9 mouse cellular contexts compared by ENCODE assay signal in genomic region chr17:35584330-35584937, GRCm38 (mm10). TPM values are rescaled to one million over a fixed set of nuclear protein-coding genes. Genes with fewer than 3 reads are reported as not detected.
A peak's percentile ranks its signal among the peaks of the same experiment; 100 is the strongest.
DNase-seq lines count a peak whose midpoint lies in the region; ATAC-seq and TF ChIP-seq lines count a peak whose summit lies in the region.
"Had no signal": no experiment of that assay in that cellular context is flagged by ENCODE, and none has a peak within 500 bp of the region (broad histone marks: within the 10 kb centered on the region; RNA-seq: fewer than 3 reads in every experiment).

No protein-coding gene starts in this region.

- H3K36me3 ChIP-seq in heart, embryonic 10.5 days: no peaks in the 10 kb centered on the region
- H3K36me3 ChIP-seq in kidney, embryonic 14.5 days (ENCODE audit: control insufficient read depth, insufficient read depth, low read length): no peaks in the 10 kb centered on the region
- H3K36me3 ChIP-seq in limb, embryonic 14.5 days (ENCODE audit: control insufficient read depth, insufficient read depth, low read length): no peaks in the 10 kb centered on the region
- H3K36me3 ChIP-seq in neural tube, embryonic 12.5 days: no peaks in the 10 kb centered on the region
- no peaks in the 10 kb centered on the region for H3K36me3 ChIP-seq in testis, adult 2 months (ENCODE audit: control insufficient read depth, insufficient read depth, low read length)

- WGBS in heart, embryonic 10.5 days: 18% methylated on average over 16 of the region's 16 CpGs
- WGBS in kidney, embryonic 14.5 days: 18% methylated on average over 16 of the region's 16 CpGs
- WGBS in limb, embryonic 14.5 days: 12% methylated on average over 14 of the region's 16 CpGs
- 17% methylated on average over 16 of the region's 16 CpGs for WGBS in neural tube, embryonic 12.5 days

- TF ChIP-seq CTCF in bone marrow macrophage, adult 2 months (IDR thresholded peaks at IDR 0.05; ENCODE audit: low read depth, low read length): peak; percentile 47; the same call in 1 of the 2 replicates
- peak; percentile 82 for TF ChIP-seq CTCF in embryonic fibroblast, embryonic 13.5 days (IDR thresholded peaks at IDR 0.05; ENCODE audit: borderline replicate concordance, insufficient read depth, low read length)
- peak; percentile 87; the same call in 1 of the 2 replicates for TF ChIP-seq CTCF in testis, adult 2 months (IDR thresholded peaks at IDR 0.05; ENCODE audit: control insufficient read depth, insufficient read depth, insufficient replicate concordance, low read depth, low read length)

- H3K9me3 ChIP-seq in heart, embryonic 10.5 days: no peaks in the 10 kb centered on the region
- H3K9me3 ChIP-seq in kidney, embryonic 14.5 days (ENCODE audit: control insufficient read depth, low read length): no peaks in the 10 kb centered on the region
- H3K9me3 ChIP-seq in limb, embryonic 14.5 days (ENCODE audit: control insufficient read depth, low read length): no peaks in the 10 kb centered on the region
- no peaks in the 10 kb centered on the region for H3K9me3 ChIP-seq in neural tube, embryonic 12.5 days

- H3K9ac ChIP-seq in kidney, embryonic 14.5 days (ENCODE audit: low read depth, low read length): no peak overlapping the region
- no peak overlapping the region for H3K9ac ChIP-seq in limb, embryonic 14.5 days (ENCODE audit: low read depth, low read length, severe bottlenecking)
- no peak overlapping the region for H3K9ac ChIP-seq in neural tube, embryonic 12.5 days

- ATAC-seq in kidney, embryonic 14.5 days (ENCODE audit: low FRiP score, low TSS enrichment): peak; percentile 59
- ATAC-seq in limb, embryonic 14.5 days (ENCODE audit: low FRiP score, low read depth): peak; percentile 60; the same call in 1 of the 2 replicates
- ATAC-seq in neural tube, embryonic 12.5 days (ENCODE audit: low FRiP score, low read depth): peak; percentile 50; the same call in 1 of the 2 replicates

- peaks cover 5% of the 10 kb centered on the region; the same call in 1 of the 2 replicates for H3K27me3 ChIP-seq in heart, embryonic 10.5 days (ENCODE audit: insufficient read depth, poor library complexity, severe bottlenecking)
- no peaks in the 10 kb centered on the region for H3K27me3 ChIP-seq in kidney, embryonic 14.5 days (ENCODE audit: control insufficient read depth, insufficient read depth, low read length)
- no peaks in the 10 kb centered on the region for H3K27me3 ChIP-seq in limb, embryonic 14.5 days (ENCODE audit: control insufficient read depth, insufficient read depth, low read length)
- H3K27me3 ChIP-seq in neural tube, embryonic 12.5 days (replicated peaks): no peaks in the 10 kb centered on the region
- H3K27me3 ChIP-seq in testis, adult 2 months (ENCODE audit: control insufficient read depth, insufficient read depth, low read length): no peaks in the 10 kb centered on the region

- no peak overlapping the region for H3K4me3 ChIP-seq in bone marrow macrophage, adult 2 months (ENCODE audit: insufficient read depth, low read length)
- H3K4me3 ChIP-seq in embryonic fibroblast, embryonic 13.5 days (ENCODE audit: insufficient read depth, low read length): no peak overlapping the region
- H3K4me3 ChIP-seq in heart, embryonic 10.5 days: 0 out of 2 replicates have a peak overlapping the region, but pooled peaks have one; percentile 31
- no peak overlapping the region for H3K4me3 ChIP-seq in kidney, embryonic 14.5 days (ENCODE audit: low read length)
- H3K4me3 ChIP-seq in limb, embryonic 14.5 days (replicated peaks; ENCODE audit: low read length): no peak overlapping the region
- H3K4me3 ChIP-seq in neural tube, embryonic 12.5 days: no peak overlapping the region
- no peak overlapping the region for H3K4me3 ChIP-seq in testis, adult 2 months (ENCODE audit: control insufficient read depth, low read depth, low read length)

- no peaks in the 10 kb centered on the region for H3K4me1 ChIP-seq in bone marrow macrophage, adult 2 months (ENCODE audit: control insufficient read depth, insufficient read depth, low read length)
- H3K4me1 ChIP-seq in embryonic fibroblast, embryonic 13.5 days (ENCODE audit: control insufficient read depth, insufficient read depth, low read length): no peaks in the 10 kb centered on the region
- peaks cover 4% of the 10 kb centered on the region; the same call in 1 of the 2 replicates for H3K4me1 ChIP-seq in heart, embryonic 10.5 days
- no peaks in the 10 kb centered on the region for H3K4me1 ChIP-seq in kidney, embryonic 14.5 days (ENCODE audit: control insufficient read depth, insufficient read depth, low read length)
- 0 out of 2 replicates have a peak, but pooled peaks cover 2% of the 10 kb centered on the region for H3K4me1 ChIP-seq in limb, embryonic 14.5 days (ENCODE audit: control insufficient read depth, insufficient read depth, low read length)
- H3K4me1 ChIP-seq in neural tube, embryonic 12.5 days: no peaks in the 10 kb centered on the region
- H3K4me1 ChIP-seq in testis, adult 2 months (ENCODE audit: control insufficient read depth, insufficient read depth, low read length): no peaks in the 10 kb centered on the region; the same call in 1 of the 2 replicates

- H3K4me2 ChIP-seq in kidney, embryonic 14.5 days (replicated peaks; ENCODE audit: low read depth, low read length): no peak overlapping the region
- H3K4me2 ChIP-seq in limb, embryonic 14.5 days (replicated peaks; ENCODE audit: low read depth, low read length, severe bottlenecking): peak overlapping the region; percentile 37
- H3K4me2 ChIP-seq in neural tube, embryonic 12.5 days (replicated peaks): peak overlapping the region; percentile 47

- no peak for TF ChIP-seq POLR2A in bone marrow macrophage, adult 2 months (IDR thresholded peaks at IDR 0.05; ENCODE audit: borderline replicate concordance, low read depth, low read length)
- no peak for TF ChIP-seq POLR2A in embryonic fibroblast, embryonic 13.5 days (IDR thresholded peaks at IDR 0.05; ENCODE audit: low read depth, low read length)
- no peak for TF ChIP-seq POLR2A in limb, embryonic 14.5 days (IDR thresholded peaks at IDR 0.05; ENCODE audit: borderline replicate concordance, extremely low read depth, insufficient read depth, insufficient read length)
- no peak for TF ChIP-seq POLR2A in testis, adult 2 months (IDR thresholded peaks at IDR 0.05; ENCODE audit: control insufficient read depth, low read depth, low read length)

- DNase-seq in CD4-positive, CD25-positive, alpha-beta regulatory T cell, adult 2 months (ENCODE audit: low read depth, low spot score): peak; percentile 88
- DNase-seq in heart, embryonic 10.5 days (ENCODE audit: low spot score): no peak
- DNase-seq in limb, embryonic 14.5 days (ENCODE audit: low spot score): peak; percentile 85

- H3K27ac ChIP-seq in bone marrow macrophage, adult 2 months (ENCODE audit: insufficient read depth, low read depth, low read length): no peak overlapping the region
- H3K27ac ChIP-seq in embryonic fibroblast, embryonic 13.5 days (ENCODE audit: insufficient read depth, low read length): no peak overlapping the region
- no peak overlapping the region for H3K27ac ChIP-seq in heart, embryonic 10.5 days
- H3K27ac ChIP-seq in kidney, embryonic 14.5 days (ENCODE audit: low read depth, low read length): no peak overlapping the region
- no peak overlapping the region for H3K27ac ChIP-seq in limb, embryonic 14.5 days (replicated peaks; ENCODE audit: low read depth, low read length)
- no peak overlapping the region for H3K27ac ChIP-seq in neural tube, embryonic 12.5 days
- no peak overlapping the region for H3K27ac ChIP-seq in testis, adult 2 months (ENCODE audit: control insufficient read depth, insufficient read depth, low read depth, low read length)

RNA-seq across cellular contexts. Expression of gene Sfta2, which starts 16.9 kb away (rescaled TPM):
- not detected in 2 replicates for polyA plus RNA-seq in bone marrow macrophage, adult 2 months (2012; ENCODE audit: insufficient read depth, insufficient read length, missing spikeins)
- not detected in 2 replicates for polyA plus RNA-seq in embryonic fibroblast, embryonic 13.5 days (2011; ENCODE audit: insufficient read length, low read depth, missing spikeins)
- not detected in 2 replicates for polyA plus RNA-seq in heart, embryonic 10.5 days (2016; fragmentation: Nextera tagmentation; extraction: Ambion mirVana)
- 3.3 and 4.2 TPM in 2 replicates for polyA plus RNA-seq in kidney, embryonic 14.5 days (2014; fragmentation: Nextera tagmentation; extraction: Ambion mirVana)
- polyA plus RNA-seq in limb, embryonic 14.5 days (2012; rRNA removed): not detected in 2 replicates
- polyA plus RNA-seq in limb, embryonic 14.5 days (2014; fragmentation: Nextera tagmentation; extraction: Ambion mirVana): not detected in 2 replicates
- polyA plus RNA-seq in neural tube, embryonic 12.5 days (2016; fragmentation: Nextera tagmentation; extraction: Ambion mirVana): not detected in 2 replicates
- polyA plus RNA-seq in testis, adult 2 months (2012; rRNA removed): not detected in 2 replicates

RNA-seq across cellular contexts. Expression of gene 2300002M23Rik, which starts 17.2 kb away (rescaled TPM):
- polyA plus RNA-seq in bone marrow macrophage, adult 2 months (2012; ENCODE audit: insufficient read depth, insufficient read length, missing spikeins): not detected in 2 replicates
- not detected in 2 replicates for polyA plus RNA-seq in embryonic fibroblast, embryonic 13.5 days (2011; ENCODE audit: insufficient read length, low read depth, missing spikeins)
- not detected in 2 replicates for polyA plus RNA-seq in heart, embryonic 10.5 days (2016; fragmentation: Nextera tagmentation; extraction: Ambion mirVana)
- not detected in 2 replicates for polyA plus RNA-seq in kidney, embryonic 14.5 days (2014; fragmentation: Nextera tagmentation; extraction: Ambion mirVana)
- polyA plus RNA-seq in limb, embryonic 14.5 days (2012; rRNA removed): 0.21 and 0.24 TPM in 2 replicates
- polyA plus RNA-seq in limb, embryonic 14.5 days (2014; fragmentation: Nextera tagmentation; extraction: Ambion mirVana): not detected in 2 replicates
- polyA plus RNA-seq in neural tube, embryonic 12.5 days (2016; fragmentation: Nextera tagmentation; extraction: Ambion mirVana): not detected in 2 replicates
- 1.8 TPM in 1 of 2 replicates, not detected in the other for polyA plus RNA-seq in testis, adult 2 months (2012; rRNA removed)

RNA-seq across cellular contexts. Expression of gene Cdsn, which starts 32.5 kb away (rescaled TPM):
- polyA plus RNA-seq in bone marrow macrophage, adult 2 months (2012; ENCODE audit: insufficient read depth, insufficient read length, missing spikeins): 0.27 and 0.40 TPM in 2 replicates
- polyA plus RNA-seq in embryonic fibroblast, embryonic 13.5 days (2011; ENCODE audit: insufficient read length, low read depth, missing spikeins): 19.8 and 28.6 TPM in 2 replicates
- polyA plus RNA-seq in heart, embryonic 10.5 days (2016; fragmentation: Nextera tagmentation; extraction: Ambion mirVana): 0.20 and 0.63 TPM in 2 replicates
- polyA plus RNA-seq in kidney, embryonic 14.5 days (2014; fragmentation: Nextera tagmentation; extraction: Ambion mirVana): not detected in 2 replicates
- 0.09 and 0.31 TPM in 2 replicates for polyA plus RNA-seq in limb, embryonic 14.5 days (2012; rRNA removed)
- polyA plus RNA-seq in limb, embryonic 14.5 days (2014; fragmentation: Nextera tagmentation; extraction: Ambion mirVana): 0.07 and 0.17 TPM in 2 replicates
- polyA plus RNA-seq in neural tube, embryonic 12.5 days (2016; fragmentation: Nextera tagmentation; extraction: Ambion mirVana): not detected in 2 replicates
- 8.7 and 9.5 TPM in 2 replicates for polyA plus RNA-seq in testis, adult 2 months (2012; rRNA removed)

RNA-seq across cellular contexts. Expression of gene Gm9573, which starts 42.0 kb away (rescaled TPM):
- not detected in 2 replicates for polyA plus RNA-seq in bone marrow macrophage, adult 2 months (2012; ENCODE audit: insufficient read depth, insufficient read length, missing spikeins)
- polyA plus RNA-seq in embryonic fibroblast, embryonic 13.5 days (2011; ENCODE audit: insufficient read length, low read depth, missing spikeins): not detected in 2 replicates
- polyA plus RNA-seq in heart, embryonic 10.5 days (2016; fragmentation: Nextera tagmentation; extraction: Ambion mirVana): not detected in 2 replicates
- polyA plus RNA-seq in kidney, embryonic 14.5 days (2014; fragmentation: Nextera tagmentation; extraction: Ambion mirVana): not detected in 2 replicates
- polyA plus RNA-seq in limb, embryonic 14.5 days (2012; rRNA removed): not detected in 2 replicates
- not detected in 2 replicates for polyA plus RNA-seq in limb, embryonic 14.5 days (2014; fragmentation: Nextera tagmentation; extraction: Ambion mirVana)
- not detected in 2 replicates for polyA plus RNA-seq in neural tube, embryonic 12.5 days (2016; fragmentation: Nextera tagmentation; extraction: Ambion mirVana)
- 0.36 TPM in 1 of 2 replicates, not detected in the other for polyA plus RNA-seq in testis, adult 2 months (2012; rRNA removed)

RNA-seq across cellular contexts. Expression of gene Psors1c2, which starts 51.4 kb away (rescaled TPM):
- not detected in 2 replicates for polyA plus RNA-seq in bone marrow macrophage, adult 2 months (2012; ENCODE audit: insufficient read depth, insufficient read length, missing spikeins)
- polyA plus RNA-seq in embryonic fibroblast, embryonic 13.5 days (2011; ENCODE audit: insufficient read length, low read depth, missing spikeins): 0.63 TPM in 1 of 2 replicates, not detected in the other
- polyA plus RNA-seq in heart, embryonic 10.5 days (2016; fragmentation: Nextera tagmentation; extraction: Ambion mirVana): 0.81 and 1.1 TPM in 2 replicates
- polyA plus RNA-seq in kidney, embryonic 14.5 days (2014; fragmentation: Nextera tagmentation; extraction: Ambion mirVana): 0.79 and 0.80 TPM in 2 replicates
- polyA plus RNA-seq in limb, embryonic 14.5 days (2012; rRNA removed): 1.0 and 2.2 TPM in 2 replicates
- polyA plus RNA-seq in limb, embryonic 14.5 days (2014; fragmentation: Nextera tagmentation; extraction: Ambion mirVana): 0.39 and 1.5 TPM in 2 replicates
- polyA plus RNA-seq in neural tube, embryonic 12.5 days (2016; fragmentation: Nextera tagmentation; extraction: Ambion mirVana): 0.91 and 1.4 TPM in 2 replicates
- polyA plus RNA-seq in testis, adult 2 months (2012; rRNA removed): 2.5 and 3.6 TPM in 2 replicates
- polyA plus RNA-seq: gonadal fat pad, adult 2 months had no signal
